Mouse (Mus musculus) R1 (cell line): Measurements from ENCODE around the gene Vwa5a.

Experiments used
- DNase-seq: peaks from one replicate; pipeline ENCODE4 v3.0.0-alpha.2; 2018; ENCODE audit warnings: low read depth, low spot score

Vwa5a gene

GRCm38 (mm10) chr9:38718102-38718501, at the start of gene Vwa5a:
Gene Vwa5a, plus strand, starts transcription at chr9:38718268.
- peak; percentile 49 for DNase-seq

GRCm38 (mm10) chr9:38672887-38673286, 45.2 kb upstream of the Vwa5a start:
- DNase-seq: no peak

- DNase-seq: no peak
Observed at GRCm38 (mm10) chr9:38674501-38674900, 43.6 kb upstream of the Vwa5a start, which contains the start of gene Olfr918. Gene Olfr918, minus strand, starts transcription at chr9:38674601.

GRCm38 (mm10) chr9:38718927-38719441, 916 bp downstream of the Vwa5a start:
- DNase-seq: peak; percentile 54

GRCm38 (mm10) chr9:38724044-38724443, 6.0 kb downstream of the Vwa5a start:
- no peak for DNase-seq

- DNase-seq: no peak
Observed at GRCm38 (mm10) chr9:38728218-38728617, 10.2 kb downstream of the Vwa5a start.

GRCm38 (mm10) chr9:38741408-38741807, 23.3 kb downstream of the Vwa5a start:
- no peak for DNase-seq

GRCm38 (mm10) chr9:38744619-38745315, 26.7 kb downstream of the Vwa5a start:
- peak; percentile 5 for DNase-seq

- DNase-seq: no peak
Observed at GRCm38 (mm10) chr9:38751999-38752398, 33.9 kb downstream of the Vwa5a start, which contains the start of gene Olfr920. Gene Olfr920, plus strand, starts transcription at chr9:38752299.

GRCm38 (mm10) chr9:38772768-38773167, 54.7 kb downstream of the Vwa5a start, which contains the start of gene Olfr921:
Gene Olfr921, plus strand, starts transcription at chr9:38773068.
- DNase-seq: no peak

GRCm38 (mm10) chr9:38792689-38793088, 74.6 kb downstream of the Vwa5a start:
- DNase-seq: no peak
